Mouse (Mus musculus): ENCODE measurements at regions not wholly inside any gene's neighbourhood (a gene's known extent, or its start where the extent isn't known, plus 50 kb on each side); places are given as distances from the start of the nearest gene placed in this dataset.

GRCm38 (mm10) chr1:164545843-164546242 lies 87.7 kb upstream of the Atp1b1 start:
- TF ChIP-seq CTCF (conservative IDR thresholded peaks at IDR 0.05; ENCODE audit: low read length): no peak
- no peak for TF ChIP-seq NANOG (IDR thresholded peaks at IDR 0.05; ENCODE audit: borderline replicate concordance, low read length)
- no peak for TF ChIP-seq POU5F1 (IDR thresholded peaks at IDR 0.05; ENCODE audit: borderline replicate concordance, low read length)
